Mouse (Mus musculus): Measurements from ENCODE around the gene Cfap61.

DNA sequence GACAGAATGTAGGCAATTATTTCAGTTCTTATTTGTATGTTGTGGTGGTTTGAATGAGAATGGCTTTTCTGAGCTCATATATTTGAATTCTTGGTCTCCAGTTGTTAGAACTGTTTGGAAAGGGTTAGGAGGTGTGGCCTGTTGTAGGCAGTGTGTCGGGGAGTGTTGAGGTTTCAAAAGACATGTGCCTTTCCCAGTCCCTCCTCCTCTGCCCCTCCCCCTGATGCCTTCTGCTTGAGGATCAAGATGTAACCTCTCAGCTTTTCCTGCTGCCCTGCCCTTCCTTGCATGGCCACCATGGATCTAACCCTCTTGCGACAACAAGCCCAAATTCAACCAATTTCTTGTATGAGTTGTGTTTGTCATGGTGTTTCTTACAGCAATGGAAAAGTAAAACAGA is 53.2 kb downstream of the Cfap61 start:
- TF ChIP-seq EP300 (IDR thresholded peaks at IDR 0.05; ENCODE audit: low read depth) (no peak), CTCF (IDR thresholded peaks at IDR 0.05; ENCODE audit: low read depth) (no peak)
